Mouse (Mus musculus) testis, adult 2 months (tissue): ENCODE measurements around the gene Tcf20.

ENCODE experiments used
- CTCF ChIP-seq: fragments of 200-500 bp; IDR thresholded peaks from 2 replicates; pipeline ENCODE4 v1.5.1; 2012; ENCODE audit warnings: low read depth, mild to moderate bottlenecking, inconsistent platforms, low read length, moderate library complexity; ENCODE audit not compliant: control insufficient read depth, insufficient read depth, insufficient replicate concordance
- POLR2A ChIP-seq: fragments of 200-500 bp; IDR thresholded peaks from 2 replicates; pipeline ENCODE4 v1.6.1; 2012; ENCODE audit warnings: low read depth, mild to moderate bottlenecking, inconsistent platforms, low read length, moderate library complexity; ENCODE audit not compliant: control insufficient read depth

DNA sequence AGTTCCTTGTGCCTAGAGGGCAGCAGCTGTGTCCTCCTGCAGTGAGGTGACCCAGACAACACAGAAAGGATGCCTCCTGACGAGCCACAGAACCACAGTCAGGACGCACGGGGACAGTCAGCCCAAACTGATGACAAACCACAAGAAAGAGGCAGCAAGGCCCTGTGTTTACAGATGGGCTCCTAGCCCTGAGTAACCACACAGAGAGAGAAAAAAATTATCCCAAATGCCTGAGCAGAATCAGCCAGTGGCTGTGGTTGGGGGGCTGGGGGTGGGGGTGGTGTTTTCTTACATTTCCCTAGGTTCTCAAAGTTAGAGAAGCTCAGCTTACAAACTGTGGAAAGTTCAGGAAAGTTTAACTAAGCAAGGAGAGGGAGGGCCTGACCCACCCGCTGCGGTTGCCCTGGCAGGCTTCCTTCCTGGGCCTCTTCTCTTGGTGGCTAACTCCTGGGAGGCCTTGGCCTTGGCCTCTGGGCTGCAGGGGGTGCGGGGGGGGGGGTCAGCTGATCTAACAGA is 18.4 kb downstream of the Tcf20 start:
- TF ChIP-seq CTCF (no peak), POLR2A (no peak)
